Mouse (Mus musculus): ENCODE results near the gene Syt11.

DNA sequence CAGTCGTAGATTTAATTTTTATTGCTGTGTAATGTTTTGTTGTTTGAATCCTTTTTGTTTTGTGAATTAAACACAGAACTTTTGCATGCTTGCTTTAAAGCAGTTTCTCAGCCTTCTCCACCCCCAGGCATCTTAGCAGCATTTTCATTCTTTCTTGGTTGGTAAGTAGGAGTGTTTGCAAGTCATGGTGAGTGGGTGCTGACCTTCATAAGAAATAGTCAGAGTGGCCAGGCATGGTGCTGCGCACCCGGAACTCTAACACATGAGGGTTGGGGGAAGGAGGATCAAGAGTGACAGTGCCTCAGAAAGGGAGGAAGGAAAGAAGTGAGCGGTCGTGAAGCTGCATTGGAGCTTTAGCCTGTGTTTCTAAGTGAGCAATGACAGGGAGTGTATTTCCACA lies 9.9 kb upstream of the Syt11 start:
- TF ChIP-seq POLR2A (IDR thresholded peaks at IDR 0.05; ENCODE audit: borderline replicate concordance, extremely low read depth, insufficient read depth, insufficient read length, poor library complexity, severe bottlenecking) (no peak), CTCF (IDR thresholded peaks at IDR 0.05; ENCODE audit: borderline replicate concordance, extremely low read depth, insufficient read depth, insufficient read length) (no peak)
